Mouse (Mus musculus) spleen, adult 2 months (tissue): ENCODE measurements around the gene Hmcn2. TPM values are rescaled to one million over a fixed set of nuclear protein-coding genes. Genes with fewer than 3 reads are reported as not detected.
A peak's percentile ranks its signal among the peaks of the same experiment; 100 is the strongest.

Experiments used
- DNase-seq, 2 experiments: peaks; one replicate each; pipeline versions ENCODE4 v3.0.0 to v3.0.0-alpha.2; 2012 to 2021; ENCODE audit warnings: low spot score in 2 of 2, low read depth in 1 of 2
- H3K27ac ChIP-seq: fragments of 200-500 bp; 2 replicates; pipeline ENCODE4 v1.5.1; 2012; ENCODE audit warnings: low read length, inconsistent platforms; ENCODE audit not compliant: insufficient read depth
- H3K27me3 ChIP-seq: fragments of 200-500 bp; 2 replicates; pipeline ENCODE4 v1.6.1; 2012; ENCODE audit warnings: mild to moderate bottlenecking, moderate library complexity, low read length, inconsistent platforms; ENCODE audit not compliant: control insufficient read depth, insufficient read depth
- H3K36me3 ChIP-seq: fragments of 200-500 bp; 2 replicates; pipeline ENCODE4 v1.6.1; 2012; ENCODE audit warnings: mild to moderate bottlenecking, low read length, inconsistent platforms; ENCODE audit not compliant: control insufficient read depth, insufficient read depth
- H3K4me1 ChIP-seq: fragments of 200-500 bp; 2 replicates; pipeline ENCODE4 v1.6.1; 2011; ENCODE audit warnings: inconsistent platforms; ENCODE audit not compliant: control insufficient read depth, insufficient read depth, insufficient read length
- H3K4me3 ChIP-seq: fragments of 200-500 bp; 2 replicates; pipeline ENCODE4 v1.5.1; 2011; ENCODE audit warnings: mild to moderate bottlenecking, inconsistent platforms; ENCODE audit not compliant: insufficient read depth, insufficient read length; ENCODE audit errors: extremely low read depth
- CTCF ChIP-seq: fragments of 200-500 bp; IDR thresholded peaks from 2 replicates; pipeline ENCODE4 v1.5.1; 2011; ENCODE audit warnings: mild to moderate bottlenecking, inconsistent platforms; ENCODE audit not compliant: insufficient read depth, insufficient read length, insufficient replicate concordance; ENCODE audit errors: extremely low read depth
- POLR2A ChIP-seq: fragments of 200-500 bp; IDR thresholded peaks from 2 replicates; pipeline ENCODE4 v1.6.1; 2011; ENCODE audit warnings: low read depth, low read length, inconsistent platforms
- WGBS: fragments of 180-500 bp; shearing (Covaris S2); methylation state at CpG from one replicate; pipeline ENCODE4 v1.1.7; 2018; 5-methylcytosine and 5-hydroxymethylcytosine counted together
- polyA plus RNA-seq: library from polyadenylated mRNA; depleted of rRNA; stranded (reverse); fragments of >200 nt; gene quantifications from 2 replicates; pipeline ENCODE4 v1.2.3, GENCODE M21; 2012

Gene Hmcn2
- polyA plus RNA-seq, 1 experiment = 1.1 TPM

DNA sequence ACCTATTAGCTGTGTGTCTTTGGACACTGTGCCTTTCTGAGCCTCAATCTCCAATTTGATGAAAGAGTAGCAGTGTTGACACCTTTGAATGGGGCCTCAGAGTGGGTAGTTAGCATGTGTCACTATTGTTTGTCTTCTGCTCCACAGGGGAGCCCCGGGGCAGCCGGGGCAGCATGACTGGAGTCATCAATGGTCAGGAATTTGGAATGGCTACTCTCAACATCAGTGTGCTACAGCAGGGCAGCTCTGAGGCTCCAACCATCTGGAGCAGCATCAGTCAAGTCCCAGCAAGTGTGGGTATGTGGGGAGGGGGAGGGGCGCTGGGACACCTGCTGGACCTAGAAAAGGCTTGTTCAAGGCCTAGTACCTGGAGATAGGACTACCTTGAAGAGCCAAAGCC is 136.4 kb downstream of the Hmcn2 start:
- H3K36me3 ChIP-seq = no peaks in the 10 kb centered on the region
- no peak for TF ChIP-seq POLR2A
- TF ChIP-seq CTCF = no peak
- no peak overlapping the region for H3K27ac ChIP-seq
- H3K4me1 ChIP-seq = peaks cover 3% of the 10 kb centered on the region; the same call in 1 of the 2 replicates
- H3K4me3 ChIP-seq = no peak overlapping the region
- DNase-seq = no peak
- WGBS = 78% methylated on average over 3 of the region's 3 CpGs
- H3K27me3 ChIP-seq = no peaks in the 10 kb centered on the region

DNA sequence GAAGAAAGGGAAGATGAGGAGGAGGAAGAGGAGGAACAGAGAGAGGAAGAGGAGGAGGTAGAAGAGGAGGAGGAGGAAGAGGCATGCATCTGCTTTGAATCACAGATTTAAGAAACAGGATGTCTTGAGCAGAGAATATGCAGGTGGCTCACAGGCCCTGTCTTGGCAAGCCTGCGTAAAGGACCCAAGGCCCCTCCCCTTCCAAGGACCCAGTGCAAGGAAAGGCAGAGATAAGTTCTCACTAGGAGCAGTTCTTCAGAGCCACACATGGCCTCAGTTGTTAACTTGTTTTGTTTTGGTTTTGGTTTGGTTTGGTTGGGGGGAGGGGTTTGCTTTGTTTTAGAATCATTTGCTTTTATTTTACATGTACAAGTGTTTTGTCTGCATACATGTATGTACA is 137.3 kb downstream of the Hmcn2 start:
- Histone ChIP-seq H3K4me3 (no peak overlapping the region), H3K27me3 (no peaks in the 10 kb centered on the region), H3K4me1 (peaks cover 3% of the 10 kb centered on the region; the same call in 1 of the 2 replicates), H3K36me3 (no peaks in the 10 kb centered on the region), H3K27ac (no peak overlapping the region)
- TF ChIP-seq CTCF (no peak), POLR2A (no peak)
- WGBS = 12% methylated on average over 1 of the region's 1 CpGs
- DNase-seq = no peak

GRCm38 (mm10) chr2:31453011-31453410 is 138.8 kb downstream of the Hmcn2 start:
- DNase-seq = no peak
- Histone ChIP-seq H3K4me3 (no peak overlapping the region), H3K27me3 (no peaks in the 10 kb centered on the region), H3K36me3 (no peaks in the 10 kb centered on the region), H3K4me1 (no peaks in the 10 kb centered on the region), H3K27ac (no peak overlapping the region)
- WGBS = 91% methylated on average over 13 of the region's 13 CpGs
- TF ChIP-seq CTCF = no peak
- TF ChIP-seq POLR2A = no peak

GRCm38 (mm10) chr2:31453559-31454177 is 139.5 kb downstream of the Hmcn2 start:
- Histone ChIP-seq H3K36me3 (no peaks in the 10 kb centered on the region), H3K4me1 (no peaks in the 10 kb centered on the region), H3K27me3 (no peaks in the 10 kb centered on the region), H3K4me3 (no peak overlapping the region), H3K27ac (no peak overlapping the region)
- DNase-seq = no peak
- 75% methylated on average over 11 of the region's 11 CpGs for WGBS
- no peak for TF ChIP-seq POLR2A
- no peak for TF ChIP-seq CTCF

GRCm38 (mm10) chr2:31454280-31454679 is 140.1 kb downstream of the Hmcn2 start:
- Histone ChIP-seq H3K27me3 (no peaks in the 10 kb centered on the region), H3K36me3 (no peaks in the 10 kb centered on the region), H3K27ac (no peak overlapping the region), H3K4me3 (no peak overlapping the region), H3K4me1 (peaks cover 4% of the 10 kb centered on the region; the same call in 1 of the 2 replicates)
- no peak for DNase-seq
- 33% methylated on average over 8 of the region's 8 CpGs for WGBS
- TF ChIP-seq POLR2A (no peak), CTCF (no peak)

- 63% methylated on average over 7 of the region's 7 CpGs for WGBS
- TF ChIP-seq POLR2A (no peak; the same call in 1 of the 2 replicates), CTCF (no peak)
- H3K27me3 ChIP-seq = no peaks in the 10 kb centered on the region
These were observed 141.2 kb downstream of the Hmcn2 start for GRCm38 (mm10) chr2:31455418-31455817.

GRCm38 (mm10) chr2:31458460-31458859 is 144.2 kb downstream of the Hmcn2 start:
- 86% methylated on average over 5 of the region's 5 CpGs for WGBS
- Histone ChIP-seq H3K4me3 (no peak overlapping the region), H3K36me3 (no peaks in the 10 kb centered on the region), H3K27me3 (no peaks in the 10 kb centered on the region), H3K4me1 (peaks cover 9% of the 10 kb centered on the region; the same call in 1 of the 2 replicates), H3K27ac (no peak overlapping the region)
- no peak for DNase-seq
- no peak for TF ChIP-seq CTCF
- no peak for TF ChIP-seq POLR2A

More at GRCm38 (mm10) chr2:31455418-31455817, 141.2 kb downstream of the Hmcn2 start:
- no peak for DNase-seq
- no peaks in the 10 kb centered on the region for H3K36me3 ChIP-seq
- peak overlapping the region; percentile 11; the same call in 1 of the 2 replicates for H3K27ac ChIP-seq
- peaks cover 8% of the 10 kb centered on the region; the same call in 1 of the 2 replicates for H3K4me1 ChIP-seq
- H3K4me3 ChIP-seq = peak overlapping the region; percentile 47
